Mouse (Mus musculus): ENCODE results near the gene Csf2rb.

The Csf2rb gene

DNA sequence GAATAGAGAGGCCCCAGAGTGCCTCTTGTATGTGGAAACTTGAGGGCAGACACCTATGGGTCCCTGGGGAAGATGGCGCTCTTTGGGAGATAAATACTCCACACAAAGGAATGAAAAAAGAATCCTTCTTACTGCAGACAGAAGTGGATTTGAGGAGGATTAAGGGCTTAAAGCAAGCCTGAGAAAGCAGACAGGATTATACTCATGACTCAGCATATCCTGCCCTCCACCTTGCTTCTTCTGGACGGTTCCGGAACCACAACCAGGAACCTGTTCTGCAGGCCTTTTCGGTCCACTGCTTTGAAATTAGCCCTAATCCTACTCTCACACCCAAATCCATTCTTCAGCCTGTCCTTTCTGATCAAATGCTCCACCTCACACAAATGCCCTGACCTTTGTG, 56.6 kb downstream of the Csf2rb start:
- DNase-seq, result no peak

DNA sequence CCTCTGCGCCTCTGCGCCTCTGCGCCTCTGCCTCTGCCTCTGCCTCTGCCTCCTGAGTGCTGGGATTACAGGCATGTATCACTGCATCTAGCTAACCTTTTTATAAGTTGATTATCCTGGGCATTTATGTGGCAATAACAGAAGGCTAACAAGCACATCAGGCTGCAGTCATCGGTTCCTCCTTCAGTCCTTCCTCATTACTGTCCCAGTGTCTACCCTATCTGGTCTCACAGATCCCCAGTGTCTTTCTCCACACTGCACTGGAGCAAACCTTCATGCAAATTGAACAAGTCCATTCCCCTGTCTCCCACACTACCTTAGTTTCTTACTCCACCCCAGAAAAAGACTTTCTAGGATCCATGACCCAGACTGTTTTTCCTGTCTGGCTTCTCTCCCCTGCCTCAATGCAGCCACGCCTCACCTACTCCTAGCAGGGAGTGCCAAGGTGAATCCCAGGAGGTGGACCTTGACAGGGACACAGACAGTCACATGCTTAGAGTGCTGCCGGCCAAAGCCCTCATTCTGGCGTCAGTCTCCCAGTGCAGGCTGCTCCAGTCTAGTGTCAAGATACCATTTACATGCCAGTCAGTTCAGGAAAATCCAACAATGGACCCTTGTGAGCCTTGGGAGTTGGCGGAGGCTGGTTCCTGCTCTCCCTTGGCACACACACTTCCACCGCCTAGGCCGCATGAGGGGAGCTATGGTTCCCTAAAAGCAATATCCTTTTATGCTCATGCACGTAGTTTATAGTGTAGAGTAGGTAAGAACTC, 58.1 kb downstream of the Csf2rb start:
- peak; percentile 23 for DNase-seq

DNA sequence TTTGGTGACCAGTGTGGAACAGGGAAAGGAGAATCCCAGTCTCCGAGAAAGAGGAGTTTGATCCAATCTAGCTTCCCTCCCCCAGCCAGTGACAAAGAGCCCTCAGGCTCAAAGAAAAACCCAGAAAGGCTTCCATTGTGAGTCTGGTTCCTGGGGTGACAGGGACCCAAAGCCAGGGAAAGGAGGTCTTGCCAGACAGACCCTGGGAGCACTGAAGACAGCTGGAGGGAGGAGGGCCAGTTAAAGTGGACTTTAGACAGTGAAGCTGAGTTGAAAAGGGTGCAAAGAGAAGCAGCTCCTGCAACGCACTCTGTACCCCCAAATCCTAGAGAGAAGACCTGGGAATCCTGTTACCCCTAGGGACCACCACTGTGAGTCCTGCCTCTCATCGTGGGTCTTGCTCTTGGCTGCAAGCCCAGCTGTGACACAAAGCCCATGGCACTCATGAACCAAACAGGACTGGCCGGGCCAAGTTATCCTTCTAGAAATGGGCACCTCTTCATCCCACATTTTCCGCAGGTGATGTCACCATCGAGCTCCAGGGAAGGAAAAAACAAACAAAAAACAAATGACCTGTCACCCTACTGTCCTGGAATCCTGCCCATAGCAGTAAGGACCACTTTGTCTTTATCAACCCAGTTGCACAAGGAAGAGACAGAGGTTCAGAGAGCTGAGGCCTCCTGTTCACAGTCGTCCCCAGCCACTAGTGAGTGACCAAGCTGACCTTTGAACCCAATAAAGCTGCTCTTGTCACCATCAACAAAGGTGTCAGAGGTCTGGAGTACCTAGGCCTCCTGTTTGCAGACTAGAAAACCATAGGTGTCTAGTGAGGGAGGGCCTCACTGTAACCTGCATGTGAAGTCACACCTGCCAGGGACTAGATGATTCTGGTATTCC, 58.9 kb downstream of the Csf2rb start:
- DNase-seq, result peak; percentile 27

DNA sequence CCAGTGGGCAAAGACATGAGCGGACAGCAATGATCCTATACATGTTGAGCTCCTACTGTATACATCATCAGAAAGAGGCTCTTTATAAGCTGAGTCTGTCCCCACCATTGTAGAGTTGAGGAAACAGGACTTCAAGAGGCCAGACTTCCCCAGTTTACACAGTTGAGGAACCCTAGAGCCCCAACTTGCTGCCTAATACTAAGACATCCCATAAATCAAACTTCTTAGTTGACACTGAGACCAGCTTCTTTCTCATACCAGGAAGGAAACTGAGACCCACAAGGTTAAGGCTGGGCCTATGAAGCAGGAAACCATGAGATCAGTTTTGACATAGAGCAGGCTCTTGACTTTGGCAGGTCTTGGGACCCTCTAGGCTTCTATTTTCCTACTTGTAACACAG, 60.0 kb downstream of the Csf2rb start:
- DNase-seq, result no peak

DNA sequence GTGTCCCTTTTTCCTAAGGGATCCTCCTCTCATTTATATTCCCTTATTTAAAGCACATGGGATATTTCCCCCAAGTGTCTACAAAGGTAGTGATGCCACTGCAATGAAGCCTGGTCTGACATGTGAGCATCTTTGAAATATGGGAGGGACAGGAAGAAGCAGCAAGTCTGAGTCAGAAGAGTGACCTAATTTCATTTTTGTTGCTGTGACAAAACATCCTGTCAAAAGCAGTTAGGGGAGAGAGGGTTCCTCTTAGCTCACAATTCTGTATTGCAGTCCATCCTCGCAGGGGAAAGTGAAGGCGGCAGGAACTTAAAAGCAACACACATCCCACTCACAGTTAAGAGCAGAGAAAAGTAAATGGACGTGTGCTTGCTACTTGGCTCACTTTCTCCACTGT, 65.3 kb downstream of the Csf2rb start:
- DNase-seq, result no peak

DNA sequence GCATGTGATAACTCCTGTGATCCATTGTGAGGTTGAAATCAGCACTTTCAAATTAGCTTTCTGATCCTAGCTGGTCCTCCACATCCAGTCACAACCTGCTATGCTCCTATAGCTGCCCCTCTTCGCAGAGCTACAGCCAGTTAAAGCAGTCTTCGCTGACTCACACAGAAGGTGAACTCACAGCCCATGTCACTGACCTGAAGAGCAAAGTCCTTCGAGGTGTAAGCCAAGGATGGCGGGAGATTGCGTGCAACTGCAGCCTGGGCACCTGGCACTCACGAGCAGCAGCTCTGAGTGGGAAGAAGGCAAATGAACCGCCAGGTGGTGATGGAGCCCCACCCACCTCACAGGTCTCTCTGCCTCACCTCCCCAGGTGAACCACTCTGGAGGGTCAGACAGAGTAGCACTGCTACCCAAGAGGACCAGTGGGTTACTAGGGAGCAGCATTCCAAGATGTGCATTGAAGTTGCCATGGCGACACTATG, 70.0 kb downstream of the Csf2rb start, which contains the start of gene Tex33:
TSS of gene Tex33 (minus strand) at position 435 of the 485 bp plus-strand sequence.
- DNase-seq, result no peak

DNA sequence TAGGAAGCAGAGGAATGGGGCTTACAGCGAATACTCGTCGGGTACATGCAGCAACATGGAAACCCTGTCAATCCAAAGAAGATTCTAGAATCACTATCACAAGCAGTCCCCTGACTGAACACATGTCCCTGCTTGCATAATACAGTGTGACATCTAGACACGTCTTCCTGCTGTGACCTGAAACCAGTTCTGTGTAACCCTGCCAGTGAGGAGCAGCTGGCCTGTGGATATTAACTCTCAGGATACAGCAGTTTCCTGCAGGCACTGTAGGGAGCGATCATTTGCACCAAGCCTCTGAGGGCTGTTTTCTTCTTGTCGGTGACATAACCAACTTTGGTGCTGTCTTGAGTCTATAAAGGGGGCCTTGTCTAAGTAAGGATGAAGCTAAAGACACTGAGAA, 75.8 kb downstream of the Csf2rb start:
- DNase-seq, result no peak

DNA sequence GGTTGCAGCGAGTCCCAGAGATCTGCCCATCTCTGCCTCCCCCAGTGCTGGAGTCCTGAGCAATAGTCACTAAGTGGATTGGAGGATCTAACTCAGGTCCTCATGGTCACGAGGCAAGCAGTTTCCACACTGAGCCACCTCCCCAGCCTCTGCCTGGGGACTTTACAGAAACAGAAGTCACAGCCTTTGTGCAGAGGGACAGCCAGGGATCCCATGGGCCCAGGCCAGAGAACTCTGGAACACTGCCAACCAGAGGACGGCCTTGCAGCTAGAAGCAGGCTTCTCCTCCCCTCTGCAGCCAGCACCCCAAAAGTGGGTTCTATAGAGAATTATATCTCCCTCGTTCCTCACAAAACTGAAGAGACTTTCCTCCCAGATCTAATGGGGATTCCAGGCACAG, 76.4 kb downstream of the Csf2rb start:
- DNase-seq, result peak; percentile 48

DNA sequence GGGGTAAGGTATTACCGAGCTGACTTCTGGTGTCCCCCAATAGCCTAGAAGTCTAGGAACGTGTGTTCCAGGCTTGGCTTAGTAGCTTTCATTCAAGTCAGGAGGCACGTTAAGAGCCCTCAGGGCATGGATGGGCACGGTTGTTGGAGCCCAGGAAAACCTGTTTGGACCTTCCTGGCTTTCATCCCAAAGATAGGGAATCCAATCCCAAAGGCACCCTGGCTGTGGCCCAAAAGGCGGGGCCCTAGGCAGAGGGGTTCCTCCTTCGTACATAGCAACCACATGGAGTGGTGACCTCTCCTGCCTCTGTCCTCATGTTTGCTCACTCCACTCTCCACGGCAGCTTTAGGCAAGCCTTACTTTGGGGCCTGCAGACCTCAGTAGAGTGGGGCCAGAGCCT, 76.9 kb downstream of the Csf2rb start:
- peak; percentile 22 for DNase-seq

DNA sequence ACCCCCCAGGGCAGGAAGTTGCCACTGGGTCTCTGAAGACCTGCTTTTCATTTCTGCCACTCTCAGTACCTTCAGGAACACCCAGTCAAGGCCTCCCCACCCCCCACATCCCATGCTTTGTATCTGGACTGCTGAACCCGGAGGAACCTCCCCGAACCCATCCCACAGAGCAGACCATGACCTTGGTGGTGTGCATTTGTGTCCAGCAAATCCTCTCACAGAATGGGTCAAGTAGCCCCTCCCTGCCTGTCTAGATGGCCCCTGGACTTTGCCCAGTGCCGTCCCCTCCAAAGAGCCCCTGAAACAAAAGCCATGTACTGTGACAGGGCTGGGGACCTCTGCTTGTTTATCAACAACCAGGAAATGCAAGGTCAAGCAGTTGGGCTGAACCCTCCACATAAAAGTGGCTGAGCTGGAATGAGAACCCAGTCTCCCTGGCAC, 77.8 kb downstream of the Csf2rb start:
- DNase-seq, result no peak

Data from right cerebral cortex, postnatal 4 days (tissue).